Mouse (Mus musculus) layer of hippocampus, adult 11-12 months (tissue): ENCODE measurements around the gene Cfap54.

Experiments
- DNase-seq: peaks from one replicate; pipeline ENCODE4 v3.0.0; 2022; ENCODE audit warnings: low spot score

Gene Cfap54

DNA sequence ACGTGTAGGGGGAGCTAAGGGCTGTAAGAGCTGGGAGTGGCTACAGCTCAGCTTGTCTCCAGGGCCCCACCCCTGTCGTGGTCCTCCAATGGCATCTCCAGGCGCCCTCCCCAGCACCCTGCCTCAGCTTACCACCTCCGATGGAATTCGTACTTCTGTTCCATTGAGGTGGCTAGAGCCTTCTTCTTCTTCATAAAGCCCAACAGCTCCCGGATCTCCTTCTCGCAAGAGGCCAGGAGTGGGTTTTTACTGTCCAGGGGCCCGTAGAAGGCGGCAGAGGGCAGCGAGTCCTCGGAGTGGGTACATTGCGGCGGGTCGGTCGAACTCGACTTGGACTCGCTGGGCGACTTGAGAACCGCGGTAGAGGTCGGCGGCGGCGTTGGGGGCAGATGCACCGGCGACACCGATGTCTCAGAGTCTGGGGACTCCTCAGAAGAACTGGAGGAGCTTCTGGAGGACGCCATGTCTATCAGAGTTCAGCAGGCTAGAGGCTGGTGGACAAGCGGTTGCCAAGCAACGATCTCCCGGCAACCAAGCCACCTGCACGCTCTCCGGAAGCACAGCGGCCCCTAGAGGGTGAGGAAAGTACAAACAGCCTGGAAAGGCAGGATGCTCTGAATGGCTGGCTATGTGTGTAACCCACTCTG lies at the start of gene Cfap54:
TSS of gene Cfap54 (minus strand) at position 486 of the 647 bp plus-strand sequence.
- DNase-seq = peak; percentile 89

DNA sequence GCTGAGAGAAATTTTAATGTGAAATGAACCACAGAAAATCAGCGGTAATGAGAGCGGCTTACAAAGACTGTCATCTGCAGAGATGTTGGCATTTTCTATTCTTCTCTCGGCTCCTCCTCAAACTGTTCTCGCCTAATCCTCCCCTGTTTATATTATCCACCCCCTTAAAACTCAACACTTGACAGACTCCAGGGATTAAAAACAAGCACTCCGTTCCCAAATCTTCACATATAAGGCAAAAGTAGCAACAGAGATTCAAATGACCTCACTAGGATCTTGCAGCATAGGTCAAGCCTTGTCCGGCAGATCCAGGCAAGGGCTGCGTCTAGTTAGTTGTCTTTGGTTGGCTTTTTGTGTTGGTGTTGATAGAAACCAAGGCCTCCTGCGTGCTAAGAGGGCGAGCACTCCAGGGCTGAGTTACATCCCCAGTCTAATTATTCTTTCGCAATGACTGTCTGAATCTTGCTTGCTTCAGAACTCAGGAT lies 49.1 kb upstream of the Cfap54 start:
- DNase-seq = peak; percentile 35

DNA sequence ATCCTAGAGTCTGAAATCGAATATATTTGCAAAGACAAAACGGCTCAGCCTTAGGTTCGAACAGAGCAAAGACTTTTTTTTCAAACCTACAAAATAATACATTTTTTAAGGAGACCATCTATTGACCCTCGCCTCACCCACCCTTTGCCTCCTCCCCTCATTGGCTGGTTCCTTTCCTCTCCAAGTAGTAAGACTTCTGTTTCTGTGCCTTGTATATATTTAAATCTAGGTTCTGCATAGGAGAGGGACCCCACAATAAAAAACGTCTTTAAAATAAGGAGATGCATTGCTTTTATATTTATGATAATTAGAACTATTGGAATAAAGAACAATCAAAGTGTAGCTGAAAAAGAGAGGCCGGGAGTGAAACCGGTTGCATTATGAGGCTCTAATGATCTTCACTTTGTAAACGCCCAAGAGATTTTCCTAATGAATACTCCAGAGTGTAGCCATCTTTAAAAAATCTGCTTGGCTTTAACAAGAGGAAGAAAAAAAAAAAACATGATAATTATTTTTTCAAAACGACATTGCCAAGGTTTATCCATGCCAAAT lies 48.6 kb upstream of the Cfap54 start:
- no peak for DNase-seq

DNA sequence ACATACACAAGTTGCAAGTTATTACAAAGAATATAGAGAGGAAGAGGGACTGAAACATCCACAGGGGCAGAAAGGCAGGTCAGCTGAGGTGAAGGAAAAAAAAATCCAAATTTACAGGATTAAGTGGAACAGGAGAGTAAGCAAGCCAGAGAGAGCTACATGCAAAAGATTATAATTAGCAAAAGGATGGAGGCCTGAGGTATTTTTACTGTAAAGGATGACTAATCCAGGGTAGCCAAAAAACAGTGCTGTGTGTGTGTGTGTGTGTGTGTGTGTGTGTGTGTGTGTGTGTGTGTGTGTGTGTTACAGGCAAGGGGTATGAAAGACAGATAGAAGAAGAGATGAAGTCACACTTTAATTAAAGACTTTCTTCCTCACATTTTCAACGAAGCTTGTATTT lies 47.9 kb upstream of the Cfap54 start:
- no peak for DNase-seq

DNA sequence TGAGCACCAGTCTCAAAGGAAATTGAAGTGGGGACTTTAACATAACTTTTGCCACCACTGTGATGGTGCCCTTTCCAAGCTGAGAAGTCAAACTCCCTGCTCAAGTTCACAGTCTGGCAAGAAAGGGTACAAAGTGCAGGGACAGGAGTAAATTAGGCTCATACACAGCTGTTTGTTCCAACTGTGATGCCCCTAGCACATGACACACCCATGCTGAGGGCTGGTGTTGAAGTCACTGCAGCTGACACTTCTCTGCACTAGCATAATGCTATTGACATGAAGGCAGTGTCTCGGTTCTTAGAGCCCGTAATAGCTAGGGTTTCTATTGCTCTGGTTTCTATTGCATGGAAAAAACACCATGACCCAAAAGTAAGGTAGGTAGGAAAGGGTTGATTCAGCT lies 47.1 kb upstream of the Cfap54 start:
- no peak for DNase-seq

DNA sequence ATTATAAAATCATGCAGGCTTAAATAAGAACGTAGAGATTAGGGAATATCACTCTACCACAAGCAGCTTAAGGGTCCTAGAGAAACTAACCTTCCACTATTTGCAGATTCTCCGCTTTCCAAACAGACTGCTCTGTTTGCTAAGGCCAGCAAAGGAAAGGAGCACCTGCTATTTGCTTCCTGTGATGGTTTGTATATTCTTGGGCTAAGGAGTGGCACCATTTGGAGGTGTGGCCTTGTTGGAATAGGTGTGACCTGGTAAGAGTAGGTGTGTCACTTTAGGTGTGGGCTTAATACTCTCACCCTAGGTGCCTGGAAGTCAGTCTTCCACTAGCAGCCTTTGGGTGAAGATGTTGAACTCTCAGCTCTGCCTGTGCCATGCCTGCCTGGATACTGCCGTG lies 44.6 kb upstream of the Cfap54 start:
- DNase-seq = no peak

DNA sequence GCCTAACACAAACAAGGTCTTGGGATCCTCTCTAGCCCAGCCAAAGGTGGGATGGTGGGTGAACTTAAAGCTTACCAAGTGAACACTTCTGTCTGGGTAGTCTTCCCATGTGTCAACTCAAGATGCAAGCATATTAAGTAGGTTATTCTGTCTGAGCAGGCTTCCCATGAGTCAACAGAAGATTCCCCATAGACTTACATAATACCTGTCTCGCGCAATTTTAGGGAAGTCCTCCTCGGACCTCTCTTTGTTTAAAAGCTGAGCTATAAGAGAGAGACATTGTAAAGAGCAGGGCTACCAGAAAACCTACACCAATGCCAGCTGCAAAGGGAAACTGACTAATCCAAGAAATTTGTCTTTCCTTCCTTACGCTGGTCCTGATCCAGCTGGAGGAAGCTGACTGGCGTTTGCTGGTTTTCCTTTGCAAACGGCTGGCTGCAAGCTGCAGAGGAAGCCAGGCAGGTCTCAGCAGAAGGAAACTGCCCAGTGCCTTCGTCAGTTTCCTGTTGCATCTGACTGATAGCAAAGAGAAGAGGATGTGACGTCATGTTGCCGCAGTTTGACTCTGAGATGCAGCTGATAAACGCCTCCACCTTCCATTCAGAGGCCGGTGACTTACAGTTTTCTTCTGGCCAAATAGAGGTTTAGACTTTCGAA lies 42.7 kb upstream of the Cfap54 start:
- DNase-seq = peak; percentile 44

DNA sequence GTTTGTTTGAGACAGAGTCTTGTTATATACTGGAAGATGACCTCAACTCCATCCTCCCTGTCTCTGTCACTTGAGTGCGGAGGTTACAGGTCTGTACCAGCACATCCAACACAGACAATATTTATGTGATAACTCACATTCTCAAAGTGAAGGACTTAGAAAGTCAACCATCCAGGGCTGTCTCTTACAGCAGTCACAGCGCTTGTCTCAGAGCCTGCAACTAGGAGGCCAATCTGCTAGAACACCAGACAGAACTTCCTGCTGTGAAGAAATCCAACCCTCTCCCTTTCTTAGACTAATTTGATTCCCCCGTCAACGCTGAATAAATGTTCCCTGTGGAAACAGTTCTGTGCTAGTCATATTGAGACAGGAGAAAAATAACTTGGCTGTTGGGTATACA lies 41.9 kb upstream of the Cfap54 start:
- no peak for DNase-seq

DNA sequence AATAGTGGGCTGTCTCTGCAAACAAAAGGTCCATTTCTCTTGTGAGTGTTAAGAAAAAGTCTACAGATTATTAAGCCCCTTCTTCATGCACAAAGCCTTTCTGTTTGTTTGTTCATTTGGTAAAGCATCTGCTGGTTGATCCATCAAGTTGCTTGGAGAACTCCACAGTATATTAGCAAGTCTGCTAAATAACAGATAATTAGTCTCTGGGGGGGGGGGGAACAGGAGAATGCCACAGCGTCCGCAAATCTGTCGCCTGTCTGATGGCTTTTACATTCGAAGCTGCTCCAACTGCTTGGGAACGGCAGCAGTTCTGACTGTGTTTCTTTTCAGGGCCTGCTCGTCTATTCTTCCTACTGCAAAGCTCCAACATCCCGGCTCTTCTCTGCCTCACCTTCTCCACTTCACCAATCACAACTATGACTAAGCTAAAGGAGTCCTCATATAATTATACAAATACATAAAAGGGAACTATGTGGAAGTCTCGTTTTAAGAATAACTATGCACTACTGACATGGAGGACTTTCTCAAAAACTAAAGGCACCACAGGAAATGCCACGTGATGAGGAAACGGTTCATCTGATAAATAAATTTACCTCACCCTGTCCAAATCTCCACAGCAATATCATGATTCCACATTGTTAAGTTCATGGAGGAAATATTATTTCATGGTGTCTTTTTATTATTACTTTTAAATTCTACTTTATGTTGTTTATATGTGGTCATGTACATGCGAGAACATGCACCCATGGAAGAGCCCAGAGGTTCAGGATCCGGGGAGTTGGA lies 41.2 kb upstream of the Cfap54 start:
- no peak for DNase-seq

DNA sequence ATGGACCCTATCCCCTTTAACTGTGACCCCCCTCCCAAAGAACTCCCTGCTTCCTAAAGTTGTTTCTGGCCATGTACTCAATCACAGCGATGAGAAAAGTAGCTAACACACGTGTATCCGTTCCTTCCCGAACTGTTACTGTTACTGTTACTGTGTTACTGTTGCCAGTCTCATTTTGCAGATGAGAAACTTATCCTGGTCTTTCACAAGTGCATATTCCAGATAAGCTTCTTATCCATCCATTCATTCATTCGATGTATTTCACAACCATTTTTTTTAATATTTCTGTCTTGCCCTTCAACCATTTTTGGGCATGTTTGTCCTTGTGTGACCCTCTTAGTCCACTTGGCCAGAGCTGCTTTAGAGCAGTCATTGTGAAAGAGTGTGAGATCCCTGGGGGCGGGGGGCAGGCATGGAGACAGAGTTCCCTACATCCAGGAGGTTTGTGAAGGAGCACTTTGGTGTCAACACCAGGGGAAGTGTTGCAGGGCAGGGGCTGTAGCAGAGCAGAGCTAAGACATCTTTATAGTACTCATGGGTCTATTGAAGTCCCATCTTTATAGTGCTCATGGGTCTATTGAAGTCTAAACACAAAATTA lies 39.9 kb upstream of the Cfap54 start:
- no peak for DNase-seq

DNA sequence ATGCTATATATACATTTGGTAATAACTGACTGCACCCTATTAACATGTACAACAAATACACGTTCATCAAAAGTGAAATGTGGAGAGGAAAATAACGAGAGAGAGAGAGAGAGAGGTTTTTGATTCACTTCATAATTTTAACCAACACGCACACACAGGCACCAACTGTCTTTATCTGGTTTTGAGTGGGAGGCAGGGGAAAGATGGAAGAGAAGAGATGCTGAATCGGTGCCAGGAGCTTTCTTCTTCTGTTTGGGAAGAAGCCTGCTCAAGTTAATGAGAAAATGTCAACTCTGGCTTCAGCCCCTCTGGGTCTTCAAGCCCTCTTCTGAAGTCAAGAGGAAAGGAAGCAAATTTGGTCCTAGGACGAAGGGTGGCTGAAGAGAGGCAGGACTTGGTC lies 38.4 kb upstream of the Cfap54 start:
- DNase-seq = peak; percentile 59

DNA sequence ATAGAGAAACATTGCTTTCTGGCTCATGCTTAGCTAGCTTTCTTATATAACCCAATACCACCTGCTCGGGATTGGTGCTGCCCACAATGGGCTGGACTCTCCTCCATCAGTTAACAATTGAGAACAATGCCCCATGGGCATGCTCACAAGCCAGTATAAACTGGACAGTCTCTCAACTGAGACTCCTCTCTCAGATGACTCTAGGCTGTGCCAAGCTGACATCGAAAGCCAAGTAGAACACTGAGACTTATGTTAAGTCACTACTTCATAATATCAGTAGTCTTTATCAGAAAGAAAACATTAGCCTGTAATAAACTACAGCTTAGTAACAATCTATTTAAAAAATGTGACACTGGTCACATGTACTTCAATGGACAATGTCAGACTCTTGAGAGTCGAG lies 35.2 kb upstream of the Cfap54 start:
- no peak for DNase-seq

DNA sequence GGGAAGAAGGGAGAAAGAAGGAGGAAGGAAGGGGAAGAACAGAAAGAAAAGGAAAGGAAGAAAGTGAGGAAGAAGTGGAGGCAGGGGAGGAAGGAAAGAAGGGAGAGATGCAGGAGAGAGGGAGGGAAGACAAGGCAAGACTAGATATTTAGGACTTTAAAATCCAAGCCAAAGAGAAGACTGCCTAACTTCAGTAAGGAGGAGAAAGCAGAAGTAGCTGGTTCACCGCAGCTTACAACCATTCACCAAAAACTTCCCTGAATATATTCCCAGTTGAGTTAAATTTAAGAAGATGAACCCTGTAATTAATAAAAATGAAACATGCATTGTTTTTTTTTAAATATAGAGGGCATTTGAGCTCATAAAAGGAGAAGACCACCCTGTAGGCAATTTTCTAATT lies 34.3 kb upstream of the Cfap54 start:
- DNase-seq = no peak

DNA sequence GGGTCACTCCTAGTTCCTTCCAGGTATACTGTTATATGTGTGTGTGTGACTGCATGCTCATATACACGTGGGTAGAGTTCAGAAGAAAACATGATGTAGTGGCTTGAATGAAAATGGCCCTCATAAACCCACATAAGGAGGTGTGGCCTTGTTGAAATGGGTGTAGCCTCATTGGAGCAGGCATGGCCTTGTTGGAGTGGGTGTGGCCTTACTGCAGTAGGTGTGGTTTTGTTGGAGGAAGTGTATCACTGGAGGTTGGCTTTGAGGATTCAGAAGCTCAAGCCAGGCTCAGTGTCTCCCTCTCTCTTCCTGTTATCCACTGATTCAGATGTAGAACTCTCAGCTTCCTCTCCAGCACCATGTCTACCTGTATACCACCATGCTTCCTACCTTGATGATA lies 33.4 kb upstream of the Cfap54 start:
- DNase-seq = no peak

DNA sequence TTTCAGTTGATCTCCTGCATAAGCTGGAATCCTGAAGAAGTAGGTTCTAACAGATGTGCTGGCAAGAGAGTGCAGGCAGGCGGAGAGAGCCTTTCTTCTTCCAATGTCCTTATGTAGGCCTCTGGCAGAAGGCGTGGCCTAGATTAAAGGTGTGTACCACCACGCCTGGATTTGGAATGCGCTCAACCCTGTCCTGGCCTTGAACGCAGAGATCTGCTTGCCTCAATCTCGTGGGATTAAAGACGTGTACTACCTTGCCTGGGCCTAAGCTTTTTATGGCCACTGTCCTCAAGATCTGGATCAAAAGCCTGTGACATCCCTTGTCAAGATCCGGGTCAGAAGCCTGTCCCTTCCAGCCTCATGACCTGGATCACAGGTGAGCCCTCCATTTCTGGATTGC lies 32.5 kb upstream of the Cfap54 start:
- DNase-seq = no peak

DNA sequence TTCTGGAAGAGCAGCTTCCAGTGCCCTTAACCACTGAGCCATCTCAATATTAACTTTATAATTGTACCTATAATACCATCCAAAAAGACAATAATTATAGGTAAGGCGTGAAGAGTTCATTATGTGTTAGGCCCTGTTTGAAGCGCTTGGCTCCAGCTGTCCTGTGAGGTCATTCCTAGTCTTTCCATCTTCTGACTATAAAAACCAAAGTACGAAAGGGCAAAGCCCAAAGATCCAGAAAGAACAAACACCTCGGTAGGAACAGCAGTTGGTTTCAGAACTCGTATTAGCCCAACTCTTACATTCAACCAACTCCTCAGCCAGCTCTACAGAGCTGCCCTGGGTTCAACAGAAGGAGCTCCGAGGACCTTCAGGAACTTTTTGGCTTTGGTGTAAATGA lies 30.6 kb upstream of the Cfap54 start:
- DNase-seq = no peak

DNA sequence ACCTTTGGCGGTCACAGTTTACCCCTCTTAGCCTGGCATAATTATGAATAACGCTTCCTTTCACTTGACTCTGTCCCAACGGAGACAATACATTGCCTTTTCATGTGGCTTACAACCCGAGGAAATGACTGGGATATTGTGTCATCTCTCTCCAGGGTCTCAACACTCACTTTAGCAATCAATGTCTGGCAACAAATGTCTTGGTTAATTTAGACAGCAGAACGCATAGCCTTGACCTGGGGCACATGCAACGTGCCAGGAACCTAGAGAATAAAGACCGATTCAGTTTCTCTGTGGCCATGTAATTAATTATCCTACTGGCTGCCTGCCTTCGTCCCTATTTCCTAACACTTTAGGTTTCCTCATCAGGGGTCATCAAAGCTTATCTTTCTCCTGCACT lies 30.0 kb upstream of the Cfap54 start:
- no peak for DNase-seq

DNA sequence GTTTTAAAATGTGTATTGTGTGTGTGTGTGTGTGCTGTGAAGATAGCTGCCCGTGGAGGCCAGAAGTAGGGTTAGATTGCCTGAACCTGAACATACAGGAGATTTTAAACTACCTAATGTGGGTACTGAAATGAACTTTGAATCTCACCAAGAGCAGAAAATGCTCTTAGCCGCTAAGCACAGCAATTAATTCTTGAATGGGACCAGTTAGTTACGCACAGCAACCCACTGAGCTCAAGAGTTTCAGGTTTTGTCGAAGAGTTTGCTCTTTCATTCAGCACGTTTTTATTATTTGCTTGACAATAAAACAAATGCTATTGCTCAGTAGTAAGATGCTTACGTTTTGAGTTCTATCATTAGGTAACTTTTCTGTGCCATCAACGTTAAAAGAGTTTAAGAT lies 23.9 kb upstream of the Cfap54 start:
- no peak for DNase-seq

DNA sequence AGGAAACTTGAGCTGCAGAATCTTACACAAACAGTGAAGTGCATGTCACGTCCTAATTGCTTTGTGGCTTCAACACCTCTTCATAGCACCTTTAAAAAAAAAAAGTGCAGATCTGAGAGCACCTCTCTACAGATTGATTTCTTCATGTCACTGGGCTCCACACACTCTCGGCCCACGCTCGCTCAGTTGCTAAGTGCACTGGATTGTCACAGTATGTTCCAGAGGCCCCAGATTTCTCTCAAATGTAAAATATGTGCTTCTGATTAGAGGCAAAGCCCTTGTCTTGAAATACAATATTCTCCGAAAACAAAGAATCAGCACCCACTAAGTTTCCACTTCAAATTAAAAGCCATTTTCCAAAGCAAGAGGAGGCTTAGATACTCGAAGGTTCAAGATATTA lies 22.9 kb upstream of the Cfap54 start:
- DNase-seq = peak; percentile 72

DNA sequence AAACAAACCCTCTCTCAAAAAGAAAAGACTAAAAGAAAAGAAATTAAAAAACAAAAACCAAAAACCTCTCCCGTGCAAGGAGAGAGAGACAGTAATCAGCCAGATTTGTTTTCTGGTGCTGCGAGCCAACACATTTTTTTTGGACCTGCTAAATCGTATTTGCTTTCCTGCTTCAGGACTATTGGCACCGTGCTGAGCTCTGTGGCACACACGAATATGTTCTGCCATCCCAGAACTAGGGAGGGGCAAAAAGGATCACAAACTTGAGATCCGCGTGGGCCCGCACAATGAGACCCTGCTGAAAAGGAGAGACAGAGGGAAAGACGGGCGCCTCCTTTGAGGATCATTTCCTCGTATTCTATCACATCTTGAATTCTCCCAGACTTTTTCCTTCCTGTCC lies 22.3 kb upstream of the Cfap54 start:
- no peak for DNase-seq

DNA sequence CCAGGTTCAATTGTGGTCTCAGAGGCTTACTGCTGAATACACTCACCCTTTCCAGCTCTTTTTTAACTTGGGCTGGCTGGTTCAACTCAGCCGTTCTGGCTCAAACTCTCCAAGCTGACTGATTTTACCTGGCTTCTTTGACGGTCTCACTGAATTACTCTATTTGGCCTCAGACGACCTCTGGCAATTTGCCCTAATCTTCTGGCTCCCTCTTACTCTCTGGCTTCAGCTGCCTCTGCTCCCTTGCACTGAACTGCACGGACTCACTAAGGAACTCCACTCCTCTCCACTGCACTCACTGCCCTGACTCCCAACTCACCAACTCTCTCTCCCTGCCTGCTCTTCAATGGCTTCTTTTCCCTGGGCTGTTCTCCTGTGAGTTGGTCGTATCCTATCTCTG lies 20.9 kb upstream of the Cfap54 start:
- no peak for DNase-seq

DNA sequence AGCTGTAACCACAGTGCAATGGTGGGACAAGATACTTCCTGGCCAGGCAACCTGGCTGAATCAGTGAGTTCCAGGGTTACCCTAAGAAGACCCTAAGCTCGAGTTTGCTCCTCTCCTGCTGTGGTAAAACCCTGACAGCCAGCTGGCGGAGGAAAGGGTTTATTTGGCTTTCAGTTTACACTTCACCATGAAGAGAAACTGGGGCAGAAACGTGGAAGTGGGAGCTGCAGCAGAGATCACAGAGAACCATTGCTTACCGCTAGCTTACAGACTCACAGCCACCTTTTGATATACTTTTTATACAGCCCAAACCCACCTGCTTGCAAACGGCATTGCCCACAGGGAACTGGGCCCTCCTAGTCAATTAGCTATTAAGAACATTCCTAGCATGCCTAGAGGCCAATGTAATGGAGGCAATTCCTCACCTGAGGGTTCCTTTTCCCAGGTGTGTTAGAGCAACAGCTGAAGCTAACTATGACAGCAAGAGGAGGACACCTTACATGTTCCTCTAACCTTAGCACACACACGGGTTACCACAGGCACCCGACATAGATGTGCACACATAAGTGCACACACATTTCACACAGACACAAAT lies 16.9 kb upstream of the Cfap54 start:
- no peak for DNase-seq
